Mouse (Mus musculus): ENCODE measurements around the gene Tbc1d22b. TPM values are rescaled to one million over a fixed set of nuclear protein-coding genes. Genes with fewer than 3 reads are reported as not detected.

Tbc1d22b gene
- total RNA-seq, 4 experiments from 2014 or later, result 9.4 to 13.6 (median 10.0) TPM

DNA sequence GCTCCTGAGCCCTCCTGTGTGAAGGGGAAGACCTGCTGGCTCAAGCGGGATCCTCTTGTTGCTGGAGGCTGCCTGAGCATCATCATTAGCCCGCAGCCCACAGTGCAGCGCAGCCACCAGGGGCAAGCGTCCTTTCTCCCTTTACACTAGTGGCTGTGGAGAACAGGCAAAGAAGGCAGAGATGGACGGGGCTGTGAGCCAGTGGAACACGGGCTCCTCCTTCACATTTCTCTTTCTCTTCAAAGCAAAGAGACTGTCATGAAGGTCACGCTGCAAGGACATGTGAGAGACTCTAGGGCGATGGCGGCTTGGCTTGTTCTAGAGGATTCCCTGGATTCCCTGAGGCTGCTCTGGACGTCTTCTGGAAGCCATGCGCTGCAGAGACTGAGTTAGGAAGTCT is 91.4 kb downstream of the Tbc1d22b start:
- no peak for DNase-seq (ENCODE audit: low spot score in 2 of 2)

DNA sequence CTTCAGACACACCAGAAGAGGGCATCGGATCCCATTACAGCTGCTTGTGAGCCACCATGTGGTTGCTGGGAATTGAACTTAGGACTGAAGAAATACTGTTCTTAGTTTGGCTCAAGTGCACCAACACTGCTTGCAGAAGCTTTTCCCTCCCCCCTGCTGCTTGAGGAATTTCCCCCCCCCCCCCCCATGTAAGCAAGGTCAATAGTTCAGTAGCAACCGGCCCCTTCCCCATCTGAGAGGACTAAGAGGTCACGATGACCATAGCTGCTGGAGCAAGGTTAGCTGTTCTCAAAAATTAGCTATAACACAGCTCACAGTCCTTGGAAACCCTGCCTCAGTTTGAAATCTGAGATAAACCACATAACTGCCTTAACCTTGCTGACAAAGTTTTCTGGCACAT is 92.6 kb downstream of the Tbc1d22b start:
- no peak for DNase-seq (ENCODE audit: low spot score in 2 of 2)

Small RNA genes within 50 kb of the gene (microRNA-seq; reads per million reads assigned to microRNA genes)
- gene Mir7667, result not detected

Other genes starting within 250 kb of the Tbc1d22b start
- 10 to 100 TPM; 12.3 to 27.4 (median 16.7) TPM for gene Pi16, start 232.1 kb upstream of the Tbc1d22b start, total RNA-seq (2022)
- 10 to 100 TPM; 74.1 to 82.3 (median 80.3) TPM for gene Mtch1, start 201.9 kb upstream of the Tbc1d22b start, total RNA-seq (2022)
- 1 to 10 TPM in 1 of 4 experiments, under 1 TPM in 3; 0.38 to 1.0 (median 0.67) TPM for gene Fgd2, start 188.9 kb upstream of the Tbc1d22b start, total RNA-seq (2022)
- 10 to 100 TPM in 2 of 4 experiments, 1 to 10 TPM in 2; 8.6 to 18.9 (median 11.3) TPM for gene Pim1, start 59.0 kb upstream of the Tbc1d22b start, total RNA-seq (2022)
- gene Gm17657, start 147 bp upstream of the Tbc1d22b start, total RNA-seq (2022), result not detected
- gene Tmem217, start 2.6 kb downstream of the Tbc1d22b start, total RNA-seq (2022), result not detected
- 10 to 100 TPM; 15.2 to 23.7 (median 19.9) TPM for gene Rnf8, start 65.0 kb downstream of the Tbc1d22b start, total RNA-seq (2022)
- gene Gm28043, start 65.1 kb downstream of the Tbc1d22b start, total RNA-seq (2022), result under 1 TPM; 0.35 to 0.87 (median 0.59) TPM
- 10 to 100 TPM; 41.0 to 61.0 (median 54.3) TPM for gene Cmtr1, start 110.8 kb downstream of the Tbc1d22b start, total RNA-seq (2022)
- gene Ccdc167, start 167.3 kb downstream of the Tbc1d22b start, total RNA-seq (2022), result 1 to 10 TPM; 4.9 to 9.5 (median 6.6) TPM

All from gastrocnemius, adult 8-10 months (tissue).